Mouse (Mus musculus) right cerebral cortex, postnatal 14 days (tissue): ENCODE results near the gene Fbxo46.

Experiments used
- DNase-seq: peaks from one replicate; pipeline ENCODE4 v3.0.0; 2022

Fbxo46 gene

DNA sequence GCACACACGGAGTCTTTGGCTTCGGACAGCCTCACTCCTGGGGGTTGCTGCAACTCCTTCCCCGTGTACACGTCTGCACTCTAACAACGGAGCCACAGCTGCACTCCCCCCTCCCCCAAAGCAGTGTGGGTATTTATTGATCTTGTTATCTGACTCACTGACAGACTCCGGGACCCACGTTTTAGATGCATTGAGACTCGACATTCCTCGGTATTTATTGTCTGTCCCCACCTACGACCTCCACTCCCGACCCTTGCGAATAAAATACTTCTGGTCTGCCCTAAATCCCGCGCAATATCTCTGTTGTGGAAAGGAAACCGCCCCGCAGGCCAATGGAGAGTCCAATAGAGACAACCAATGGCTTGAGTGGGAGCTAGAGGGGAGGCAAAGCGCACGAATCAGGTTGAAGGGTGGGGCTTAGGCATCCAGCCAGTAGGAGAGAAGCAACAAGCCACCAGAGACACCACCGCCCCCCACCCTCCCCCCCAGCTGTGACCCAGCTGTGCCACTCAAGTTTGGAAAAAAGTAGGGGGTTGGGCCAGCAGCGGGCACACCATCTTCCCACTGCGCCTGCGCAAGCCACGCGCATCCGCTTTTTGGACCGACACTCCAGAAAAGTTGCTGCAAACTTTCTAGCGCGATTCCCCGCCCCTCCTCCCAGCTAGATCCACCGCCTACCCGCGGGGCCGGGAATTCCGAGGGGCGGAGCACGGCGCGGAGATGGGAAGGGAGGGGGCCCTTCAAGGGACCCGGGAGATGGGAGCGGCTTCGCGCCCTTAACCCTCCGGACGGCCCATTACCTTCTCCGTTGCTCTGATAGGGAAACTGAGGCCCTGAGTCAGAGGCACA lies 25.9 kb upstream of the Fbxo46 start:
- DNase-seq: peak; percentile 85

DNA sequence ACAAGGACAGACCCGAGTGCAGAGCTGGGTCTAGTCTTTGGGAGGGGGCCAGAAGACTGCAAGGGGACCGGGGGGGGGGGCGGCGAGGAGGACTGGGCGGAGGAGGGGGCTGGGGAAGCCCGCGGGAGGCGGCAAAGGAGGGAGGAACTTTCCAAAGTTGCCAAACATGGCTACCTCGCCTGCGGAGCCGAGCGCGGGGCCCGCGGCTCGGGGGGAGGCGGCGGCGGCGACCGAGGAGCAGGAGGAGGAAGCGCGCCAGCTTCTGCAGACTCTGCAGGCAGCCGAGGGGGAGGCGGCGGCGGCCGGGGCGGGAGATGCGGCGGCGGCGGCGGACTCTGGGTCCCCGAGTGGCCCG lies 25.2 kb upstream of the Fbxo46 start, which contains the start of gene Six5:
Six5 (plus strand) TSS at position 124 of the 355 bp plus-strand sequence.
- peak; percentile 47 for DNase-seq

DNA sequence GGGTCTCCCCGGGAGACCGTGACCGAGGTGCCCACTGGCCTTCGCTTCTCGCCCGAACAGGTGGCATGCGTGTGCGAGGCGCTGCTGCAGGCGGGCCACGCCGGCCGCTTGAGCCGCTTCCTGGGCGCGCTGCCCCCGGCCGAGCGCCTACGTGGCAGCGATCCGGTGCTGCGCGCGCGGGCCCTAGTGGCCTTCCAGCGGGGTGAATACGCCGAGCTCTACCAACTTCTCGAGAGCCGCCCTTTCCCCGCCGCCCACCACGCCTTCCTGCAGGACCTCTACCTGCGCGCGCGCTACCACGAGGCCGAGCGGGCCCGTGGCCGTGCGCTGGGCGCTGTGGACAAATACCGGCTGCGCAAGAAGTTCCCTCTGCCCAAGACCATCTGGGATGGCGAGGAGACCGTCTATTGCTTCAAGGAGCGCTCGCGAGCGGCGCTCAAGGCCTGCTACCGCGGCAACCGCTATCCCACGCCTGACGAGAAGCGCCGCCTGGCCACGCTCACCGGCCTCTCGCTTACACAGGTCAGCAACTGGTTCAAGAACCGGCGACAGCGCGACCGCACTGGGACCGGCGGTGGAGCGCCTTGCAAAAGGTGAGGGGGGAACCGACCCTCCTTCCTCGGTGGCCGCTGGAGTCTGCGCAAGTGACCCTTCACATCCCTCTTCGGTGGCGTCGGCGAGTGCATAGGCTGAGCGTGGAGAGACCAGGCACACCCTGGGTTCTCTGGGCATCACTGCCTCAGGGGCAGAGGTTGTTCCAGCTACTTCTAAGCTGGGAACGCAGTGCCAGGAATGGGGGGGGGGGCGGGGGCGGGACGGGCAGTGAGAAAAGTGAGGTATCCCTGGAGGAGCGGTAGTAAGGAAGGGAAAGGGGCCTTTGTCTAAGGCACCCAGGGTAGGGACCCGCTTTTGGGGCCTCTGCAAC lies 24.6 kb upstream of the Fbxo46 start:
- peak; percentile 50 for DNase-seq

DNA sequence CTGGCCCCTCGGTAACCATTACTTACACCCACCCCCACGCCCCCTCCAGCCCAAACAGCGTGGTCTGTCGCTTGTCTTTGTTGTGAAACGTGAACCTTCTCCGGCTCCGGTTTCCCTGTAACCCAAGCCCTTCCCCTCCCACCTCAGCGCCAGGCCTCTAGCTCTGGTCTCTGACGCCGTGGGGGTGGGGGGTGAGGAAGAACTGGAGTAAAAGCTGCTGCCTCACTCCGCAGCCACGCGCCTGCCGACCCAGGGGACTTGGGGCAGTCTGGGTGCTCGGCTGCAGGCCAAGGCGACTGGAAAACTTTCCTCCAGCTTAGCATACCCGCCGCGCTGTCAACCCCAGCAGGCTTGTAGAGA lies 23.9 kb upstream of the Fbxo46 start:
- peak; percentile 37 for DNase-seq

DNA sequence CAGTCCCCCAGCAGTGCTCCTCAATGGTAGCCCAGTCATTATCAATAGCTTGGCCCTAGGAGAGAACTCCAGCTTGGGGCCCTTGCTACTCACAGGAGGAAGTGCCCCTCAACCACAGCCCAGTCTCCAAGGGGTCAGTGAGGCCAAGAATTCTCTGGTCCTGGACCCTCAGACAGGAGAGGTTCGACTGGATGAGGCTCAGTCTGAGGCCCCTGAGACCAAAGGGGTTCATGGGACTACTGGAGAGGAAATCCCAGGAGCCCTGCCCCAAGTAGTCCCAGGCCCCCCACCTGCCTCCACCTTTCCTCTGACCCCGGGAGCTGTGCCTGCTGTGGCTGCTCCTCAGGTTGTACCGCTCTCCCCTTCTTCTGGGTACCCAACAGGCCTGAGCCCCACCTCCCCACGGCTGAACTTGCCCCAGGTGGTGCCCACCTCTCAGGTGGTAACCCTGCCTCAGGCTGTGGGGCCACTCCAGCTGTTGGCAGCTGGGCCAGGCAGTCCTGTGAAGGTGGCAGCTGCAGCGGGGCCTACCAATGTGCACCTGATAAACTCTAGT lies 23.2 kb upstream of the Fbxo46 start:
- no peak for DNase-seq

DNA sequence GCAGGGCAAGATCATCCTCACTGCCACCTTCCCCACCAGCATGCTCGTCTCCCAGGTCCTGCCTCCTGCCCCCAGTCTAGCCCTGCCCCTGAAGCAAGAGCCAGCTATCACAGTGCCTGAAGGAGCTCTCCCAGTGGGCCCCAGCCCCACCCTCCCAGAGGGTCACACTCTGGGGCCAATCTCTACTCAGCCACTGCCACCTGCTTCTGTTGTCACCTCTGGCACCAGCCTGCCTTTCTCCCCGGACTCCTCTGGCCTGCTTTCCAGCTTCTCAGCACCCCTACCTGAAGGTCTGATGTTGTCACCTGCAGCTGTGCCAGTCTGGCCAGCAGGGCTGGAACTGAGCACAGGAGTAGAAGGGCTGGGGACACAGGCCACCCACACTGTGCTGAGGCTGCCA lies 22.4 kb upstream of the Fbxo46 start:
- no peak for DNase-seq

DNA sequence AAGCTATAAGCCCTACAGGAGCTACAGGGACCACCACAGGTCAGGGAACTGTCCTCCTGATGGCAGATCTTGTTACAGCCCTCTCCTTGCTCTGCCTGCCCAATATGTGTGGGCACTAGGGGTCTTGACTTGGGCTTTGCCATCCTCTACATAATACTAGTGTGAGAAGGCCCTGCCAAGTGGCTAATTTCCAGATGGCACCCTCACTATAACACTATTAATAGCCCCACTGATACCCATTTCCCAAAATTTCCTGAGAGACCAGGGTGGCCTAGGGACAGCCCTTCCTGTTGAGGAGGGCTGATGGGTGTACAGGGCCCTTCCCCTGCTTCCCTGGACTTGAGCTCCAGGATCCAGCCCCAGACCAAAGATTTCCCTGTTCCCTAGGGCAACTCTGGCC lies 21.8 kb upstream of the Fbxo46 start:
- no peak for DNase-seq

DNA sequence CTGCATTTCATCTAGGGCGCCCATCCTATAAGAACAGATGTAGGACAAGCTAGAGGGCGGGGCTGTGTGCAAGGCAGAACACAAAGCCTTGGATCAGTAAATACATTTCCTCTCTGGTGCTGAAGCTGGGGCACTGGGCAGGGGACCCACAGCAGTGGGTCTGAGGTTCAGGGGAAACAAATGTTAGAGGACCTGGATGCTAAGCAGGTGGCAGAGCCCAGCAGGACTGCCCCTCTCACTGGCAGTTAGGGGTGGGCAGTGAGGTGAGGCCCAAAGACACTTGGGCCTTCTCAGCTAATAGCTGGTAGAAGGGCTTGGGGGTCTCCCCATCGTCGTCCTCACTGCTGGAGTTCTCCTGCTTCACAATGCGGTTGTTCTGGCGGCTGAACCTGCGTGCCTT lies 20.8 kb upstream of the Fbxo46 start:
- DNase-seq: no peak

DNA sequence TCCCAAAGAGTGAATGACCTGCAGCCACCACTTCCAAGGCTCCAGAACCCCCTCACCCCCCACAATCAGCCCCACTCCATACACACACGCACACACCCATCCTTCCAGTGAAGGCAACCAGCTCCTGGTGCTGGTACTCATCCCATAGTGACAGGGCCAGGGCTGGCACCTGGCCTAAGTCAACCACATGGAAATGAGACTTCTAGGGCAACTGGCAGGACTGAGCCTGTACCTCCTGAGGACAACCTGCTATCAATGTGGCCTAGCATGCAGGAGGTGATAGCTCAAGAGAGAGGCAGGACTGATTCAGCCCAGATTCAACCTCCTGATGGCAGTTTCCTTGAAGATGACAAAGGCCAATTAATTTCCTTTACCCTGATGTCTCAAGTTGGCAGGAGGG lies 19.4 kb upstream of the Fbxo46 start:
- no peak for DNase-seq

DNA sequence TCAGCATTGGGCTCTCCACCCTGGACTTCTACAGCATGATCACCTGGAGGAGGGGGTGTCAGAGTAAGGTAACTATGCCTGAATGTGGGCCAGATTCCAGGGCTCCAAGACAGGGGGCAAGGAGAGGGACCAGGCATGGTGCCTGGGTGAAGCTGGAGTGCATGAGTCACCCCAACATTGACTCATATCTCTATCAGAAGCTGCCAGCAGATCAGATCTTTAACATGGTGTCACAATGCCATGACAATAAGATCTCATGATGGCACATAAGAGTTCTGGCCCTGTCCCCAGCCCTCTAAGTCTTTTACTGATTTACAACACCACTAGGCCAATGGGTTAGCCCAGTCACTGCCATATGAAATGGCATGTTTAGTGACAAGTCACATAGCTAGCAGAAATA lies 15.9 kb upstream of the Fbxo46 start:
- DNase-seq: no peak

DNA sequence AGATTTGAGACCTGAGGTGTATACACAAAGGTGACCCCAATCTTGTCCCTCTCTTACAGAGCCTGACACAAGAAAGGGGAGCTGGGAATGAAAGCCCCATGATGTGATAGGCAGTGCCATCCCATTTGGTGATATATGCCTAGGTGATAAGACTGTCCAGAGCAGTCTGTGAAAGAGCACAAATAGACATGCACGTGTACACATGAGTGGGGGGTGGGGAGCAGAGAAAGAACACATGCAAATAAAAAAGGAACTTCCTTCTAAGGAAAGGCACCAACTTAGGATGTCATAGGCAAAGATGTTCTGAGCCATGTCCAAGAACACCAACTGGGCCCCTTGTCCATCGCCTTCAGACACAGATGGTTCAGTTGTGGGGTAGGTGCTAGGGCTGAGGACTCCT lies 15.2 kb upstream of the Fbxo46 start:
- no peak for DNase-seq

DNA sequence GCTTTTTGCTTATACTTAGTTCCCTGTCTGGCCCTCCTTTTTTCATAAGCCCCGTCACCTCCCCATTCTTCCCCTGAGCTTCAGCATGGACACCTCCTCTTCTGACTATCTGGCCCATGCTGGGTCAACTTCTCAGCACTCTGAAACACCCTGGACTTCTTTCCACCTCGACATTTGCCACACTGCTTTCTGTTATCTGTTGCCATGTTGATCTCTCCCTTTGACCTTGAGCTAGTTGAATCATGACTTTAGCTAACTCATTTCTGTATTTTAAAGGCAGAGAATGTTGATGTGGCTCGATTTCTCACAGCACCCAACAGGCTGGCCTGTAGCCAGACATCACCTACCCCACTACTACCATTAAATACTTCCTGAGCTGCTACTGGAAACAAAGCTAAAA lies 12.2 kb upstream of the Fbxo46 start:
- DNase-seq: no peak

DNA sequence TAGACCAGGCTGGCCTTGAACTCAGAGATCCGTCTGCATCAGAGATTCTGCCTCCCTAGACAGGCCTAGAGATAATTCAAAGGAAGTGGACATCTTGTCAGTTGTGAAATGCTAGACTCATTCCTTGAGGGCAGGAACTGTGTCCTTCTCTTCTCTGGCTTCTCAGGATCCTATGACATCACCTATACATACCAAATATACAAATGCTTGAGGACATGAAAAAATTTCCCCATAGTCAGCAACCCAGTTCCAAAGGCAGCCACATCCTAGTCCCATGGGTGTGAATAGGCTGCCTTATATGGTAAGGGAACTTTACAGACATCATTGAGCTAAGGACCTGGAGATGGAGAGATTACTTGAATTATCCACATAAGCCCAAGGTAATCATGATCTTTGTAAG lies 10.1 kb upstream of the Fbxo46 start:
- no peak for DNase-seq

DNA sequence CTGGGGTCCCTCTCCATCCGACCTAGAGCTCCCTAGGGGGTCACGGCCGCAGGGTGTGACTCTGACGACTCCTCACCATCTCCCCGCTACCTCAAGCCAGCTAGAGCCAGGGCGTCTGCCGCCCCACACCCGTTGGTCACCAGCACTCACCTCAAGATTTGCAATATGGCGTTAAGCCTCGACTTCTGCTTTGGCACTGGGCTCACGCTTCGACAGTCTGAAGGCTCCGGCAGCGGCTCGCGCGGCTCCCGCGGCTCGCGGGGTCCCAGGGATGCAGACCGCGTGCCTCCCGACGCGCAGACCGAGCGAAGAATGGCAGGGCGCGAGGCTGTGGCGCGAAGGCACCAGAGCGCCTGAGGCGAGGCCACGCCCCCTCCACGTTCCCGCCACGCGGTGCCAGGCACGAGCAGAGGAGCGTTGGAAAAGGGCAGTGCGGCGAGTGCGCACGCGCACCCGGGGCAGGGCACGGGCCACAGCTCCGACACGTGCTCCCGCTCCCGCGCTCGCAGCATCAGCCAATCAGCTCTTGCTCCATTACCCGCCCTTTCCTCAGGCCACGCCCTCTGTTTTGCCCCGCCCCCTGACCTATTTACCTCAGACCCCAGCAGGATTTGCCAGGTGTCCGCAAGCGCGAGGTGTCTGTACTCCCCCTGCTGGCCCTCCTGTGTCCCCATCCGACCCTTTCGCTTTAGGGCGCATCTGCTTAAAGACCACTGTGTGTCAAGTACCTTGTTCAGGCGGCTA lies 1.5 kb upstream of the Fbxo46 start, which contains the start of gene Gm4969:
Gm4969 (minus strand) TSS at position 341 of the 744 bp plus-strand sequence.
- peak; percentile 78 for DNase-seq

DNA sequence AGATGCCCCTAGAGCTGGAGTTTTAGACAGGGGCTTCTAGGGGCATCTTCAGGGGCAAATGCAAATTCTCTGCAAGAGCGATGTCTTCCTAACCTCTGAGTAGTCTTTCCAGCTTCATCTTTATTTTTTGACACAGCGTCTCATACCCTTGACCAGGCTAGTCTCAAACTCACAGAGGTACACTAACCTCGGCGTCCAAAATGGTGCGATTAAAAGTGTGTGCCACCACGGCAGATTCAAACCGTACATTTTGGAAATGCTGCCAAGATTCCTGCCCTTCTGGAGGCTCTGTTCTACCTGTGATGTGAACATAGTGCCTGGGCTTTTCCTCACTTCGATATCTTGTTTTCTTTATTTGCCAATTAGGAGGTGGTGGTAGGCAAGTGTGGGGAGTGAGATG lies 576 bp upstream of the Fbxo46 start:
- no peak for DNase-seq

DNA sequence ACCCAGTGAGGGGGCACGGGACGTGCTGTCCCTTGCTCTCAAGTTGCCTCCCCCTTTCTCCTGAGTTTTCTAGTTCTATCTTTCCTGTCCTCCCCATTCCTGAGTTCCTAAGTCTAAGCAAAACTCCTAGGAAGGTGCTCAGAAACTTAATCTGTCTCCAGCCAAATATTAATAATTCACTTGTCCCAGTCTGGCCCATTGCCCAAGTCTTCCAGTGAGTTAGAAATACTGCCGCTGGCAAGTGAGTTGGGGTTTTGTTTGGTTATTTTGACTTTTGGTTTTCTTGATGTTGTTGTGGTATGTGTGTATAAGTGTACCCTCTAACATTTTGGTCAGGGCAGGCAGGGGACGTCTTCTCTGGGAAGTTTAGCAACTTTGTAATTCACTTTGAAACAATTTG lies 2.0 kb downstream of the Fbxo46 start:
- DNase-seq: no peak

DNA sequence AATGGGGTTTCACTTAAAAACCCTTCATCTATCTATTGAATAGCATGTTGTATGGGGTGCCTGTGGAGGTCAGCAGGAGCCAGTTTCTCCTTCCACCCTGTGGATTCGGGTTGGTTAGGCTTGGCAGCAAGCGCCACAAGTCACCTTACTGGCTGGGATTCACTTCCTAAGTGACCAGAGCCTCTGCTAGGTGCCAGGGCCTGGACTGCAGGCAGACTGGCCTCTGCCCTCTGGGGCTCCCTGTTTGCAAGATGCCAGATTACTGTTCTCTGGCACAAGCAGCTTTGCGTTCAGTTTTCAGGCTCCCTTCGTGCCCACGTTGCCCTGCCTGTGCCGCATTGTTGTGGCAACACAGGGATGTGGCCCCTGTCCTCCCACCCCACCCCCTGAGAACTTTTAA lies 5.1 kb downstream of the Fbxo46 start:
- DNase-seq: no peak

DNA sequence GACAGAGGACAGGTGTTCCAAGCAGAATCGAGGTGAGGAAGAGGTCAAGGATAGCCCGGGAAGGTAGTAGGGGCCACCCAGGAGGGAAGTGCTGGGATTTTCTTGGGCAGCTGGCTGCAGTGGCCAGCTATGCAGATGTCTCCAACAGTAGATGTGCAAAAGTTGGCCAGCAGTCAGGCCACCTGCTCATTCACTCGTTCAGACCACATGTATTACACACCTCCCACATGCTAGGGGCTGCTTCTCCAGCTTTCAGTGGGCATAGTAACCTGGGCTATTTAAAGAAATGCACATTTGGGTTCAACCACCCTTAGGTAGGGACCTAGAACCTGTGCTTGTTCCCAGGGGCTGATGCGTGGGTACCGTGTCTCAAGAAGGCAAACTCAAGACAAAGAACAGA lies 8.1 kb downstream of the Fbxo46 start:
- DNase-seq: no peak

DNA sequence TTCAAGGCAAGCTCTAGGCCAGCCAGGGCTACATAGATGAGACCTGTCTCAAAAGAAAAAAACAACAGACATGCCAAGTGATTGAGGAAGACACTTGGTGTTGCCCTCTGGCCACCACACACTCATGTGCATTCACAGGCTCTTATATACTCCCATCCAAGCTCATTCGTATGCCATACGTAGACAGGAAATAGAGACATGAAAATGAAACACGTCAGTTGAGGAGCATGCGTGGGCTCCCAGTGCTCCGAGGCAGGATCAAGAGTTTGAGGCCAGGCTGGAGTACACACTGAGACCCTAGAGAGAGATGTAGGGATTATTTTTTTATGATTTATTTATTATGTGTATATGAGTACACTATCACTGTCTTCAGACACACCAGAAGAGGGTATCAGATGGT lies 9.7 kb downstream of the Fbxo46 start:
- DNase-seq: no peak

DNA sequence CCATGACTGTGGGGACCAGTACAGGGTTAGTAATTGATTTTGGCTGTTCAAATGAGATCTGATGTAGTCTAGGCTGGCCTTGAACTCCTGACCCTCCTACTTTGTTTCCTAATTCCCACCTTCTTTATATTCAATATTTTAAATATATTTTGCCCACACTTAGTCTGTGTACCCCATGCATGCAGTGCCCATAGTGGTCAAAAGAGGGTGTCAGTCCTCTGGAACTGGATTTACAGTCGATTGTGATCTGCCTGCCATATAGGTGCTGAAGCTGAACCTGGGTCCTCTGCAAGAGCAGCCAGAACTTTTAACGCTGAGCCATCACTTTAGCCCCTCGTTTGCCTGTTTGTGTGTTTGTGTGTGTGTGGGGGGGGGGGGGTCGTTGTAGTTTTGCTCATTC lies 11.0 kb downstream of the Fbxo46 start:
- DNase-seq: no peak

DNA sequence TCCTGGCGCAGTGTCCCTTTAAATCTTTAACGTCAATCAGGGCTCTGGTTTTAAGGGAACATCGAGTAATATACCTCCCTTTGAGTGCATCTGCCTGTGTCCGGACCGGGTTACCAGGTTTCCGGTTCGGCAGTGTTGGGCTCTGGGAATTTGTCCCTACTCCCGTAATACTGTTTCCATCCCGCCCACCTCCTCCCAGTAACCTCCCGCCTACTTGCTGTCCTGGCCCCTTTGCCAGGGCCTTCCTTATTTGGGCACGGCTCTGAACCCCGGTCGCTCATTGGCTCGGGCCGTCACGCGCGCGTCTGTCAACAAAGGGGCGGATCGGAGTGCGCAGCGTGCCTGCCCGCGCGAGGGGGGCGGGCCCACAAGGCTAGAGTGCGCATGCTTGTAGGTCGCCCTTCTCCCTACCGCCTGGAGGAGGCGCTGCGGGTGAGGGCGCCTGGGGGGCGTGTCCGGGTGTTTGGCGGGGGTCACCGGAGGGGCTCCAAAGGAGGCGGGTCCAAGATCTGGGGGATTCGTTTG lies 11.7 kb downstream of the Fbxo46 start:
- DNase-seq: peak; percentile 97

DNA sequence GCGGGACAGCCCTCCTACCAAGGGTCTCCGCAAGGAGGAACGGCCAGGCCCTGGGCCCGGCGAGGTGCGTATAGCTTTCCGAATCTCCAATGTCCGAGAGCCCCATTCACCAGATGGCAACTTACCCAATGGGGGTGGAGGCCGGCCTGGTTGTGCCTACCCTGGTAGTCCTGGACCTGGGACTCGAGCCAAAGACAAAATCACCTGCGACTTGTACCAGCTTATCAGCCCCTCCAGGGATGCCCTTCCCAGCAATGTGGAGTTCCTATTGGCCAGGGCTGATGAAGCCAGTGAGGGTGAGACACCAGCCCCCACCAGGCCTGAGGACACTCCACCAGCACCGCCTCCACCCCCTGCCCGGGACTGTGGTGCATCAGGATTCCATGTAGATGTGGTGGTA lies 16.5 kb downstream of the Fbxo46 start:
- no peak for DNase-seq
